Mouse (Mus musculus): Measurements from ENCODE around the gene Myh14.

Gene Myh14

DNA sequence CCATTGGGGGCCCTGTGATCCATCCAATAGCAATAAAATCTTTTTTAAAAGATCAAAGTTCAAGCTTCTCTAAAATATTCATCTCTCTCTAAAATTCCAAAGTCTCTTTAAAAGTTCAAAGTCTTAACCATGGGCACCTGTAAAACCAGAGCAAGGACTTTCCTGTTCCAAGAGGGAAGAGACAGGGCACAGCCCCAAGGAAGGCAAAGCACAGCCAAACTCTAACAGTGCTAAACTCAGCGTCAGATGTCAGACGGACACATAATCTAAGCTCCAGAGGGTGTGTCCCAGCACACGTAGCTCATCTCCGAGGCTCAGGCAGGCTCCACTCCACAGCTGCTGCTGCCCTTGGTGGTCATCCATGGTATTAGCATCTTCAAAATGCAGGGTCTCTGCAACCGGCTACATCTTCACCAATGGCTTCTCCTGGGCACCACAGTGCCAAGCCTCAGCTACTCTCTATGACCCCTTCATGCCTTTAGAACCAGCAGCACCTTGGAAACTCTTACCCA is 94.3 kb downstream of the Myh14 start:
- no peak for DNase-seq (ENCODE audit: low spot score)

DNA sequence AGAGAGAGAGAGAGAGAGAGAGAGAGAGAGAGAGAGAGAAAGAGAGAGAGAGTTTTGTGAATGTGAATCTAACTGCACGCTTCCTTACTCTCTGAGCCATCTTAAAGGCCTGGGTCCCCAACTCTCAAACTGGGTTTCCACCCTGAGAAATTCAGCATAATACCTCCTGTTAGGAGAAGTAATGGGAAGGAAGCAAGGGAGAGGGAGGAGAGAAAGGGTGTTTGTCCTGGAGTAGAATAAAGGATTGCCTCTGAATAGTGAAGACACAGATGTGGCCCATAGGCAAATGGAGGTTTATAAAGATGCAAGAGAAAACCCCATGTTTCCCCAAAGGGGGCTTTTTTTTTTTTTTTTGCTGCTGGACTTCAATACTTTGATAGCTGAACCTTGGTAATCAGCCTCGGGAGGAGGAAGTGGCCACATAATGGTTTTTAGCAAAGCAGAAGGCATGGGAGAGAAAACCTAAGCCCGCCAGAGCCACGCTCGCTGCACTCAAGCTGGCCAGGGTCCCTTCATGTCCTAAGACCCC is 97.6 kb downstream of the Myh14 start:
- no peak for DNase-seq (ENCODE audit: low spot score)

GRCm38 (mm10) chr7:44572213-44572701 is 98.4 kb downstream of the Myh14 start, which contains the start of gene Napsa:
Gene Napsa, plus strand, starts transcription at chr7:44572380.
- no peak for DNase-seq (ENCODE audit: low spot score)

GRCm38 (mm10) chr7:44571811-44572210 is 98.8 kb downstream of the Myh14 start:
- no peak for DNase-seq (ENCODE audit: low spot score)

- no peak for DNase-seq (ENCODE audit: low spot score)
Observed at GRCm38 (mm10) chr7:44570989-44571388, 99.7 kb downstream of the Myh14 start.

- no peak for DNase-seq (ENCODE audit: low spot score)
Observed at GRCm38 (mm10) chr7:44568803-44569202, 101.8 kb downstream of the Myh14 start.

- no peak for DNase-seq (ENCODE audit: low spot score)
Observed at GRCm38 (mm10) chr7:44565414-44565813, 105.2 kb downstream of the Myh14 start.

DNA sequence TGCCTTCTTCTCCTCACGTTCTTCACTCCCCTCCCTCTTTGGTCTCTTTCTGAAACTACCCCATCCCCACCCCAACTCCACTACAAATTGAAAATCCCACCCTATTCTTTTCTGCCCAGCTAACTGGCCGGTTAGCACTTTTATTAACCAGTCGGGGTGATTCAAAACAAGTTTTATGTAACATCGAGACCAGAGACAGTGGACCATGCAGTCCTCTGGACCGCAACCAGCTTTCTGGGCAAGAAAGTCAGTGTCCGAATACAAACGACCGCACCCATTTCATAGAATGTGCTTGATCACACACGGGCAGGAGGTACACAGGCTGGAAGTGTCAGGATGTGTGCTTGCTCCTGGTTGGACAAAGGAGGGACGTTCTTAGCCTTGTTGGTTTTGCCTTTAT is 106.2 kb downstream of the Myh14 start:
- DNase-seq (ENCODE audit: low spot score) = no peak

GRCm38 (mm10) chr7:44563284-44563683 is 107.4 kb downstream of the Myh14 start:
- no peak for DNase-seq (ENCODE audit: low spot score)

DNA sequence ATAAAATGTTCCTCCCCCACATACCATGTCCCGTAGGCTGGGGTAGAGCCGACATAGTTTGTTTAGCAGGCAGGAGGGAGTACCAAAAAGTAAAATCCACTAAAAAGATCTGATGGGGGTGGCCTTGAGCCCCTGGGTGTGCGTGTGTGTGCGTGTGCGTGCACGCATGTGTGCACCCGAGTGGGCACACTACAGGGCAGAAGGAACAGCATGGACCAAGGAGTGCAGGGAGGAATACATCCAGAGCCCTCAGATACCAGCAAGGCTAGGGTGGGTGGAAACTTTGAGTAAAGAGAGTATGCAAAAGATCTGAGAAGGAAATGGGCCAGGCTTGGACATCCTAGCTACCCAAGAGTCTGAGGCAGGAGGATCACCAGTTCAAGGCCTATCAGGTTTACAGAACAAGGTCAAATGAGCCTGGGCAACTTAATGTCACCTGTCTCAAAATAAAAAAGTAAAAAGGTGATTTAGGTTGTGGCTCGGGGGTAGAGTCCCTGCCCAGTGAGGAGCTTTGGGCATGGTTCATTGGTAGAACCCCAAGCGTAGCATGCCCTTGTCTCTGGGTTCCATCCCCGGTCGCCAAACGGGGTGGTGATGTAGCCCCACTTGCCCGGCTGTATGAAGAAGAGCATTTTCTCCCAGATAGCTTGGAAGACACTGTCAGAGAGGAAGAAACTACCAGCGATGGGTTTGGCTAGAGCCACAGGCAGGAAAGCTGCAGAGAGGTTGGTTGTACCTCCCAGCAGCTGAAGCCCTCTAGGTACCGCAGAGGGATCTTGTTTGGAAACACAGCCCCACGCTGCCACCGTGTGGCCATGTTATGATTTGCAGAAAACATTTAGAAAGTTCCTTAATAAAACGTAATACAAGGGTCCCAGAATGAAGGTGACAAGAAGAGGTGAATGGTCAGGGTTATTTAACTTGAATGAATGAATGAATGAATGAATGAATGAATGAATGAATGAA is 109.9 kb downstream of the Myh14 start:
- peak; percentile 79 for DNase-seq (ENCODE audit: low spot score)

DNA sequence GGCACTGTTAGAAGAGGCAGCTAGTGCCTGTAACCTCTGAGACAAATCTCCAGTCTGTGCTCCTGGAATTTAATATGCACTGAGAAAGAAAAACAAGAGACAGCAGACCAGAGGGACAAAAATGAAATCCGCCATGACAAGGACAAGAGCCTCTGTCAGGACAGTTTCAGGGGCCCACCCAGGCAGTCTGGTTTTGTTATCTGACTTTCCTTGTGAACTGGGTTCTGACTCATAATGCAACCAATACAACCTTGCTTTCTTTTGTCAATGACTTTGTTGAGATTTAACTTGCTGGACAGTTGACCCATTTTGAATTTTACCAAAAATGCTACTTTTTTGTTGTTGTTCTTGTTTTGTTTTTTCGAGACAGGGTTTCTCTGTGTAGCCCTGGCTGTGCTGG is 113.0 kb downstream of the Myh14 start:
- no peak for DNase-seq (ENCODE audit: low spot score)
